Comparison of ENCODE assay signal across 17 mouse cellular contexts in the genomic region with DNA sequence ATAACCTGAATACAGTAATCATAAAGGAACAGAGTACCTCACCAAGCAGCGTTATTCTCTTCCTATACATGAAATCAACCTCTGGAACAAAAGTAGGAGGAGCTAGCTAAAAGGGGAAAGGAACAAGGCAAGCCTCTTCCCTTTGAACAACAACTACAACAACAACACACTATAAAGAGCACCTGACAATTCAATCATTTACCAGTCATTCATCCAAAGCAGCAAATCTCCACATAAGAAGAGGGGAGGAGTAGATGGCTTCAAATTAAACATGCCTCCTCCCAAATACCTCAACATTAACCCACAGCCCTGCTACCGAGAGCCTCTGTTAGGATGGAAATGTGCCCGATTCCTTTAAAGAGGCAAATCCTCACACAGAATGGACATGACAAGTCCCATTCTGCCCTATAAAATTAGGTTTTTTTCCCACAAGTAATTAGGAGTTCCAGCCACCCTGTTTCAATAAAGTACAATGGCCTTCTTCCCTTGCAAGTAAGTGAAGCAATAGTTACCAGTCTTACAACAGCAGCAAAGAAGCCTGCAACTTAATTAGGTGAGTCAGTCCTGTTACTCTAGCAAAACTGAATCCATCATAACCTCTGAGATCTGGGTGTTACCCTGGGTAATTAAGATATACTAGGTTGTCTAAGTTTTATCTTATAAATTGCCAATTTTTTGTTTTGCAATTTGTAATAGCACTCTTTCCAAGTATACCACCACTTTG. TPM values are rescaled to one million over a fixed set of nuclear protein-coding genes. Genes with fewer than 3 reads are reported as not detected.
DNase-seq lines count a peak whose midpoint lies in the region; ATAC-seq and TF ChIP-seq lines count a peak whose summit lies in the region.
"Had no signal": no experiment of that assay in that cellular context is flagged by ENCODE, and none has a peak within 500 bp of the region (broad histone marks: within the 10 kb centered on the region; RNA-seq: fewer than 3 reads in every experiment).

No protein-coding gene starts in this region.

- no peak for TF ChIP-seq POLR2A in kidney, adult 2 months (IDR thresholded peaks at IDR 0.05; ENCODE audit: low read depth, low read length)

- no peak for TF ChIP-seq CTCF in kidney, adult 2 months (conservative IDR thresholded peaks at IDR 0.05; ENCODE audit: insufficient read depth, insufficient read length, low read depth, low read length)
- no peak for TF ChIP-seq CTCF in intestine, postnatal 0 days (IDR thresholded peaks at IDR 0.05; ENCODE audit: low read depth)

- no peaks in the 10 kb centered on the region for H3K27me3 ChIP-seq in kidney, adult 2 months (replicated peaks; ENCODE audit: control insufficient read depth, insufficient read depth, low read length)
- no peaks in the 10 kb centered on the region for H3K27me3 ChIP-seq in intestine, postnatal 0 days (replicated peaks; ENCODE audit: control insufficient read depth, insufficient read depth, low read length)
- H3K27me3 ChIP-seq: CH12.LX; hindbrain, embryonic 12.5 days had no signal

- 24% methylated on average over 3 of the region's 3 CpGs for WGBS in kidney, adult 2 months
- 82% methylated on average over 3 of the region's 3 CpGs for WGBS in intestine, postnatal 0 days

- peaks cover 32% of the 10 kb centered on the region for H3K4me1 ChIP-seq in kidney, adult 2 months (ENCODE audit: control insufficient read depth, insufficient read depth, low read length)
- H3K4me1 ChIP-seq in intestine, postnatal 0 days (replicated peaks; ENCODE audit: control insufficient read depth, insufficient read depth, low read length) = 0 out of 2 replicates have a peak, but pooled peaks cover 4% of the 10 kb centered on the region
- H3K4me1 ChIP-seq: hindbrain, embryonic 12.5 days had no signal

- H3K4me3 ChIP-seq in kidney, adult 2 months (ENCODE audit: insufficient read depth, low read depth, low read length) = no peak overlapping the region
- no peak overlapping the region for H3K4me3 ChIP-seq in intestine, postnatal 0 days (ENCODE audit: low read depth, low read length)
- H3K4me3 ChIP-seq: hindbrain, embryonic 12.5 days had no signal

- H3K9me3 ChIP-seq in intestine, postnatal 0 days (ENCODE audit: control insufficient read depth) = no peaks in the 10 kb centered on the region
- H3K9me3 ChIP-seq: hindbrain, embryonic 12.5 days had no signal

- H3K36me3 ChIP-seq in kidney, adult 2 months (ENCODE audit: control insufficient read depth, insufficient read depth, low read length) = no peaks in the 10 kb centered on the region
- H3K36me3 ChIP-seq in intestine, postnatal 0 days (ENCODE audit: control insufficient read depth, insufficient read depth) = no peaks in the 10 kb centered on the region

- H3K9ac ChIP-seq in intestine, postnatal 0 days (ENCODE audit: low read depth, low read length) = no peak overlapping the region
- H3K9ac ChIP-seq: hindbrain, embryonic 12.5 days; lung, embryonic 14.5 days had no signal

- no peak for ATAC-seq in intestine, postnatal 0 days

- DNase-seq in kidney, adult 2 months = peak; percentile 59
- no peak for DNase-seq in kidney, postnatal 4 days
- peak; percentile 53 for DNase-seq in MN1 (ENCODE audit: low spot score)
- DNase-seq in fat pad, adult 2 months (ENCODE audit: extremely low read depth, low read depth, low spot score) = peak; percentile 47
- DNase-seq in kidney, postnatal 14 days = peak; percentile 17
- no peak for DNase-seq in ovary, postnatal 36 days (ENCODE audit: low spot score)
- DNase-seq in lung, postnatal 14 days = no peak
- DNase-seq: cerebellum, adult 18-20 months; heart, adult 11 months; left cerebral cortex, postnatal 4 days; lung, embryonic 14.5 days; spleen, adult 18-20 months; thymus, postnatal 25 days had no signal

- H3K27ac ChIP-seq in kidney, adult 2 months (ENCODE audit: insufficient read depth, low read depth, low read length) = peak overlapping the region; percentile 54
- H3K27ac ChIP-seq in intestine, postnatal 0 days (ENCODE audit: low read depth, low read length) = no peak overlapping the region
- H3K27ac ChIP-seq: hindbrain, embryonic 12.5 days had no signal

- H3K4me2 ChIP-seq in intestine, postnatal 0 days (replicated peaks; ENCODE audit: low read depth) = no peak overlapping the region
- H3K4me2 ChIP-seq: hindbrain, embryonic 12.5 days; liver, embryonic 11.5 days; lung, embryonic 14.5 days had no signal

RNA-seq across cellular contexts. Expression of a gene that starts 32.4 kb away (rescaled TPM):
- polyA plus RNA-seq in kidney, adult 2 months (2012; rRNA removed) = 18.5 and 23.0 TPM in 2 replicates
- polyA plus RNA-seq in intestine, postnatal 0 days (2015; fragmentation: Nextera tagmentation; extraction: Ambion mirVana) = 19.8 and 20.0 TPM in 2 replicates

Comparison
In these comparisons a context has a peak if more than half of its experiments do, and no peak if none do; other contexts are left out.
1. DNase-seq: peak in kidney, adult 2 months (single experiment), MN1 (single experiment), fat pad, adult 2 months (single experiment) and kidney, postnatal 14 days (single experiment); none in kidney, postnatal 4 days (0 of 2), ovary, postnatal 36 days (single experiment) and lung, postnatal 14 days (single experiment).